Mouse (Mus musculus) regulatory T cell (primary cell): ENCODE measurements around the gene Apbb2.

Source experiments
- in situ Hi-C: fragments of 300-600 bp; cut with MboI, MseI; formaldehyde crosslinking; loops from one replicate; pipeline ENCODE4 v1.15.1; 2025; ENCODE audit warnings: high pct_unique_total_duplicates

Gene Apbb2

GRCm38 (mm10) chr5:66492563-66492960, 126.0 kb downstream of the Apbb2 start:
- in situ Hi-C loops, result no loop called here

- in situ Hi-C loops, result no loop called here
These were observed 126.5 kb downstream of the Apbb2 start for GRCm38 (mm10) chr5:66491907-66492562.

GRCm38 (mm10) chr5:66486028-66486427, 132.6 kb downstream of the Apbb2 start:
- in situ Hi-C loops, result no loop called here

DNA sequence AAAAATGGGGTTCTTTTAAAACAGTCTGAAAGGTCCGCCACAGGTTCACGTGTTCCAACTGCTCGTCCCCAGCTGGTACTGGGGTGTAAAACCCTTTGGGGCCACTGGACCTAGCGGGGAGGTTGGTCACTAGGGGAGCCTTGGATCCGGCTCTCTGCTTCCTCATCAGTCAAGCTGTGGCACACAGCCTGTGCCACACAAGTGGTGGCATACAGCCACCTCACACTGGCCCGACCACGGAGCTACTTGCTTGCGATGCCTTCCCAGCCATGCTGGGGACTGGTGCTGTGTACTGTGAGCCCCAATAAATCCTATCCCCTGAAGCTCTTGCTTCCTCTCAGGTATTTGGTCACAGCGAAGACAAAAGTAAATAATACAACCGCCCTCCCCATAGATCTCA, 142.3 kb downstream of the Apbb2 start:
- in situ Hi-C loops, result no loop called here

DNA sequence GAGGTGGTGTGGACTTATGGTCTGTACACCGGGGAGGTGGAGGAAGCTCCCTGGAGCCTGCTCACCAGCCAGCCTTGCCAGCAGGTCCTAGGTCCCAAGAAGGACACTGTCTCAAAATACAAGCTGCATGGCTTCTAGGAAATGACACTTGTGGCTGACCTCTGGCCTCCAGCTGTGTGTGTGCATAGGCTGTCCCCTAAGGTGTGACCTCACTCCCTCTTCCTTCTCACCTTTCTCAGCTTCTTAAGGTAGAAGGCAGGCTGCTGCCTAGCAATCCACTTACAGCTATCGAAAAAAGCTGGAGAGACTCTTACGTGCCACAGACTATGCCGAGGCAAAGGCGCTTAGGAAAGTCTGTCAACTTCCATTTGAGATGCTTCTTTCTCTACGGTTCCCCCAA, 142.8 kb downstream of the Apbb2 start:
- in situ Hi-C loops, result no loop called here

DNA sequence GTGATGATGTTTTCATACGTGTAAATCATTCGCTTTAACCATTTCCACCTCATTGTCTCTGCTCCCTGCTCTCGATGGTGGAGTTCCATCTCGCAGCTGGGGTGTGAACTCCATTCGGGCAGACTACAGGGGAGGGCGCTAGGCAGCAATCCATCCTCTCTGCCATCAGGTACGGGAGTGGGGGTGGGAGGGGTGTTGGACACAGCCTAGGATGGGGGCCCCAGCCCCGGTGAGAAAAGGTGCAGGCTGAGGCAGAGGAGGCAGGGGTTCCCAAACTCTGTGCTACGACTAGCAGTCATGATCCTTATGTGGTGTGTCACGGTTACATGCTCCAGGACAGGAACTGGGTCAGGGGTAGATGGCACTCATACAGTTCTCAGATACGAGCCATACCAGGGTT, 144.4 kb downstream of the Apbb2 start:
- in situ Hi-C loops, result no loop called here

DNA sequence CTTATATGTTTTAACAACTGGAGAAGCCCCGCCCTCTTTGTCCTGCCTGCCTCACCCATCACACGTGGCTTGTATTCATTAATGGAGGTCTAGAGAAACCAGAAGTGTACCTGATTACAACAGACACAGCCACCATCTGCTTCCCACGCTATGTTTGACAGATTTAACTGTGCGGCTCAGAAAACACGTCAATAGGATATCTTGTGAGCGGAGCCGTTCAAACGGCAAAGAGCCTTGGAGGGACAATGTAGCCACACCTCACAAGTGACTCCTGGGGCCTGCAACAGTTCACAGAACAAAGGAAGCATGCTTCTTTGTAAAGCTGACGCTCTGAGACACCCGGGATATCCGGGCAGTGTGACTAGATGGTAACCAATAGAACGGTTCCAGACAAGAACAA, 145.0 kb downstream of the Apbb2 start:
- in situ Hi-C loops, result no loop called here

DNA sequence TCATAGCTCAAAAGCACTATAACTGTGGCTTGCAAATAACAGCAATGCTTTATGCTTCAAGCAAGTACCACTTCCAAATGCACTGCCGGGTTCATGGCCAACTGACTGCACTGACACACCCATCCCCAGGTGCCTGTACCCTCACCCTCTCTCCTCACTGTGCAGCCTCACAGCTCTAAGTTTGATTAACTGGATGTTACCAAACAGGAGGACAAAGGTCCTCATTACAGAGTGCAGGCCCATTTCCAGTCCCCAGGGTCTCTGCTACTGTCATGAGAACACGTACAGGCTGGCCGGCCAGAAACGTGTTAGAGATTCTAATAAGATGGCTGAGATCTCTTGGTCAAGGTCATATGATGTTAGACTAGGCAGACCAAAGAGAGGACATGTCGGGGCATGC, 147.7 kb downstream of the Apbb2 start:
- in situ Hi-C loops, result no loop called here

- in situ Hi-C loops, result no loop called here
These were observed 148.9 kb downstream of the Apbb2 start for GRCm38 (mm10) chr5:66469685-66470084.

- in situ Hi-C loops, result no loop called here
These were observed 150.1 kb downstream of the Apbb2 start for GRCm38 (mm10) chr5:66468331-66469001.

DNA sequence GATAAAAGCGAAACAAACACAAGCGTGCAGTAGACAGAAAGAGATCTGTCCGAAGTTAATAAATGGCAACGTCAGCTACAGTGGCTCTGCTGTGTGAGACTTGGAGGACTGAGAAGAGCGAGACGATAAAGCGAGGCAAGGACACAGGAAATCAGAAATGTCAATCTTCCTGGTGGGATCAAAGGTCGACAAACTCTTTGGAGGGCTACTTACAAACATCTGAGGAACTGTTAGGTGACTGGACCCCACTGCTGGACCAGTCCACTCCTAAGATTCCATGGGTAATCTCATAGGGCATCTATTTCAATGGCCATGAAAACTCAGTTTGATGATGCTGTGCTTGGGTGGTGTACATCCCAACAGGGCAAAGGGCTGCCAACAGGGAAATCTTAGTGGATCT, 155.9 kb downstream of the Apbb2 start:
- in situ Hi-C loops, result no loop called here

GRCm38 (mm10) chr5:66458851-66459250, 159.7 kb downstream of the Apbb2 start:
- in situ Hi-C loops, result no loop called here

- in situ Hi-C loops, result no loop called here
These were observed 163.3 kb downstream of the Apbb2 start for GRCm38 (mm10) chr5:66455271-66455670.

DNA sequence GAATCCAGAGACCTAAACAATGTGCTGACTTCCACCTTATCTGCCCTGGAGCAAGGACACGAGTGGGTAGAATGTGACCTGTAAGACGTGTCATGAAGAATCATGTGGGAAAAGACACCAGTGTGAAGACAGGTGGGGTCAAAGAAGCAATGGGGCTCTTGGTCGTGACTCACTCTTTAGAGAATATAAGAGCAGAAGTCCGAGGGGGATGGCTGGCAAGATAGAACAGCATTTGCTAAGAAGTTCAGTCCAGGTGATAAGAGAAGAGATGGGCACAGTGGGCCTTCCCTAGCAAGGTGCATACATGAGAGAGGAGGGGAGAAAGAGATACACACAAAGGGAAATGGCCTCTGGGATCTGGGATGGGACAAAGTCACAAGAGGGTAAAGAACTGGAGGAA, 163.8 kb downstream of the Apbb2 start:
- in situ Hi-C loops, result no loop called here

- in situ Hi-C loops, result no loop called here
These were observed 165.5 kb downstream of the Apbb2 start for GRCm38 (mm10) chr5:66453106-66453505.

DNA sequence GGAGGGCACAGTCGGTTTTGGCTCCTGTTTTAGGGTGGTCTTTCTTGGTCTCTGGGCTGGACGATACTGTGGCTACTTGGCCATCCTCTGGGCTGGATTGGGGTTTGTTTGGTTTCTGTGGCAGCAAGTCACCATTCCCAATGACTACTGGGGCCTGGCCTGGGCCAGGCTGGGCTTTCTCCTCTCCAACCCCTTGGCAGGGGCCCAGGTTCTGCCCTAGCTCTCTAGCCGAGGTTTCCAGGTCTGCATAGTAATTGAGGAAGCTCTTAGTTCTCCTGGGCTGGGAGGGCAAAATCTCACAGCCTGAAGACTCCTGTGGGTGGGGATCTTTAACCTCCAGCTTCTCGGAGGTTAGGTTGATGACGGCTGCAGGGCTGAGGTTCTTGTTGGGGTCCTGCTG, 167.0 kb downstream of the Apbb2 start:
- in situ Hi-C loops, result no loop called here

- in situ Hi-C loops, result no loop called here
These were observed 173.1 kb downstream of the Apbb2 start for GRCm38 (mm10) chr5:66445497-66445896.

DNA sequence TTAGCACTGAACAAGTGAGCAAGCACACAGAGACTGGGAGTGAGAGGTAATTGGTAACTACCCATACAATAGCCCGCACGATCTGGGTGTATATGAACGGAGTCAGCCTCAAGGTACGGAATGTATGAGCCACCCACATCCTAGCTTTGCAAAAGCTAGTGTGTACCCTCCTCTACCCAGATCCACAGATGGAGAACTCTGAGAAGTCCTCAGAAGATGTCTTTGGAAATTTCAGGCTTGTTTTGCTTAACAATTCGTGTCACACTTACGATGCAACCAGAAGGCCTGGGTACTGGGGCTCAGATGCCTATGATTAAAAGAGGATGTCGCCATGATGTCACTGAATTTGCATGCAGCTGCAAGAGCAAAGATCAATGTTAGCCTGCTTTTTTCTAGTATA, 176.3 kb downstream of the Apbb2 start:
- in situ Hi-C loops, result no loop called here

GRCm38 (mm10) chr5:66436791-66437246, 181.8 kb downstream of the Apbb2 start:
- in situ Hi-C loops, result no loop called here

DNA sequence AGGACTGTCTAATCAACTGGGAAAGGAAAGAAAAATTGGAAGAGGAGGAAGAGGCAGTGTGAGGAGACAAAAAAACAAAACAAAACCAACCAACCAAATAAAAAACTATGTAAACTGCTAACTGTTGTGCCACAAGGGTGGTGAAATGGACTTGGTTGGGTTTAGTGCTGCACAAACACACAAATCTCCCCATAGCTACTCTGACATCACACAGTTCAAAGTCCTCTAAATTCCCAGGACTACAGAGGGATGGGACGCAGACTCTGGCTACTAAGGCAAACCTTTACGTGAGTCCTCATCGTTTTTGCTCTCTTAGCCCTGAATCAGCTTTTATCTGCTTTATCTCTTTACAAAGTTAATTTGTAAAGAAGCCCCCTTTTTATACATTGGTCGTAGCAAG, 183.4 kb downstream of the Apbb2 start:
- in situ Hi-C loops, result no loop called here

DNA sequence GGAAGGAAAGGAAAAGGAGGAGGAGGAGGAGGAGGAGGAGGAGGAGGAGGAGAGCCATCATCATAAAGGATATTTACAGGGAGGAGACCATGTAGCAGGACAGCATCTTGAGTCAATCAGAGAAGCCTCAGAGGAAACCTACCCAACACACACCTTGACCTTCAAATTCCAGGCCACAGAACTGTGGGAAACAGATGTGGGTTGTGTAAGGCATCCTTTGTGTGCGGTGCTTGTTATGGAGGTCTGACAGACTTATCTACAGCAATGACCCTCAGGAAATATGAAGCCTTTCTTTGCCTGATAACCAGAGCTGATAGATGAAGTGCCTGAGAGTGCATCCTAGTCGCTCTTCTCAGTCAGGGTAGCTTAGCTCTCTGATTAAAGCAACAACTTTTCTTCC, 189.5 kb downstream of the Apbb2 start:
- in situ Hi-C loops, result no loop called here

DNA sequence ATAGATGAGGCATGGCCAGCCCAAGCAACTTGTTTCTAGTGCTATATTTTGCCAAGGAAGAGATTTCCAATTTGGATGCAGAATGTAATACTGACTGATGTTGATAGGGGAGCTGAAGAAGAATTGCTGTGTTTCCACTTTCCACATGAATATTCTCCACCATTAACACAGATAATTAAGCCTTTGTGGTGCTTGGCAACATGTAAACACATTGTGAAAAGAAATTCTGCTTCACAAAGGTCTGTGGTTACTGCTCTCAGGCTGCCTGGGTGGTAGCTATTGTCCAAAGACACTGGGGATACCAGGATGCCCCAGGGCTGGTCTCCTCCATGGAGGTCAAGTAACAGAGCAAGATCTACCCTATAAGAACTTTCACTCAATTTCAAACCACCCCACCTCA, 190.5 kb downstream of the Apbb2 start:
- in situ Hi-C loops, result no loop called here

GRCm38 (mm10) chr5:66423909-66424308, 194.7 kb downstream of the Apbb2 start:
- in situ Hi-C loops, result no loop called here

DNA sequence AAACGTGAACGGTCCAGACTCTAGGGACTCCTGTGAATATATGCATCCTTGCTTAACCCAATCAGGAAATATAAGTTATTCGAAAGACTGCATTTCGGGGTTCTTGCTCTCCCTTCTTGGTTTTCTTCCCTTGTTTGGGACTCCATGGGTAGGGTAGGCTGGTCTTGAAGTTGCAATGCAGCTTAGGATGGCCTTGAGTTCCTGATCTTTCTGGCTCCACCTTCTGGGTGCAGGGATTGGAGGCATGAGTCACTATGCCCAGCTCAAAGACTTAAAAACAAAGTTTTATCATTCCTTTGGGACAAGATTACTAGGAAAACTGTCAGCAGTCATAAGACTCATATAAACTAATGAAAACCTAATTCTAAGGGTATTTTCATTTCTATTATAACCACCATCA, 195.1 kb downstream of the Apbb2 start:
- in situ Hi-C loops, result no loop called here
